Mouse (Mus musculus): ENCODE measurements around the gene Vti1a.

The Vti1a gene

DNA sequence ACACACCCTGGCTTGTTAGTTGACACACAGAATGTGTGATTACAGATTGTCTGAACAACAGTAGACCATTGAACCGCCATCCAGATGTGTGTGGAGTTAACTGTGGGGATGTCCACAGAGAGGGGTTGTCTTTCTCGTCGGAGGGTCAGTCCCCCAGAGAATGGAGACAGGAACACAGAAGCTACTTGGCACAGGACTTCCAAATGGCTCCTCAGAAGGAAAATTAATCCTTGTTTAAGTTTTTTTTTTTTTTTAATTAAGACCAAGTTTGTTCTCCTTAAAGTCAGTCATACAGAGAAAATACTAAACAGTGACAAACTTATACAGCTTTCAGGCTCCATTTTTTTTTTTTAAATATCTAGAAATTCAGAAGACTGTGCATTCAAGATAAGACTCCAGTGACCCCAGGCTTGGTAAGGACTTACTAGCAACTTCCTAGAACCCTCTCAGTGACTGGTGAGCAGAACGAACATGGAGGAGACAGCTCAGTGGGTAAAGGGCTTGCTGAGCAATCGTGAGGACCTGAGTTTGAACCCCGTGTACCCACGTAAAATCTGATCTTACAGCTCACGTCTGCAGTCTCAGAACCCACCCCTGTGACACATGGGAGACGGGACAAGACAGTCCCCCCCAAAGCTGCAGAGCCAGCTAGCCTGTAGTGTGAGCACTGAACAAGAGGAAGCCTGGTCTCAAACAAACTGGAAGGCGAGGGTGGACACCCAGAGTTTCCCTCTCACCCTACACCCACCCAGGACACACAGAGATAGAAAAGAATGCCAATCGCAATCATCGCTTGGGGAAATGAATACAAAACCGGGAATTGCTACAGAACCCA is 248.2 kb downstream of the Vti1a start:
- no peak for DNase-seq

- DNase-seq: no peak
These were observed 249.0 kb downstream of the Vti1a start for GRCm38 (mm10) chr19:55565111-55565510.

- no peak for DNase-seq
These were observed 249.7 kb downstream of the Vti1a start for GRCm38 (mm10) chr19:55565523-55566369.

DNA sequence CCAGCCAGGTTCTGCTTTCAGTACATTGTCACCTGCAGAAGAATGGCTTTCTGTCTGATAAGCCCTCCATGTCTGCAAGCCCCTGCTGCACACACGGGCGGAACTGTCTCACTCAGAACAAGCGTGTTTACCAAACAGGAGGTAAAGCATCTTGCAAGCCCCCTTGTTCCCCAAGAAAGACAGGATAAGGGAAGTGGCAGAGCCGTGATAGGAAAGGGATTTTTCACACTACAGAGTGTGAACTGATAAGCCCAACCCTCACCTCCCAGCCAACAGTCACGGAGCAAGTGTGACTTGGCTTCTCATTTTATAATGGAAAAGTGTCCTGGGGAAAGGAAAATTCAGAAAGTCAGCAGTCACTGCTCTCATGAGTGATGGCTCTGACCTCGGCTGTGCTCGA is 253.0 kb downstream of the Vti1a start:
- no peak for DNase-seq

DNA sequence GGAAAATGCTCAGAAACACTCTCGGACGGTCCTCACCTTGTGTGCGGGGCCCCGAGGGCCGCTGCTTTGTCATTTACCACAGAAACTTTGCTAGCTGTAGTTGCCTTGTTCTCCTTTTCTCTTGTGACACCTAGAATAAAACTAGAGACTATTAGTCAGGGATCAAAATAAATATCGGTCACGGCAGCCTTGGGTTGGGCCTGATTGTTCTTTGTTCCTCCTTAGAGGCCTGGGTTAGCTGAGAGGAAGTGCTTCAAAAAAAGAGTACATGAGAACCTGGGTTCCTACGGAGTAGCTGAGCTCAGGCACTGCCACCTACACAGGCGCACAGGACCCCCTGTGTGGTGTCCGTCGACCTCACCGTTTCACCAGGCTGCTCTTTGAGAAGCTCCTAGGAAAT is 253.8 kb downstream of the Vti1a start:
- DNase-seq: no peak

GRCm38 (mm10) chr19:55570520-55571296 is 254.6 kb downstream of the Vti1a start:
- DNase-seq: no peak

GRCm38 (mm10) chr19:55571486-55571885 is 255.4 kb downstream of the Vti1a start:
- no peak for DNase-seq

DNA sequence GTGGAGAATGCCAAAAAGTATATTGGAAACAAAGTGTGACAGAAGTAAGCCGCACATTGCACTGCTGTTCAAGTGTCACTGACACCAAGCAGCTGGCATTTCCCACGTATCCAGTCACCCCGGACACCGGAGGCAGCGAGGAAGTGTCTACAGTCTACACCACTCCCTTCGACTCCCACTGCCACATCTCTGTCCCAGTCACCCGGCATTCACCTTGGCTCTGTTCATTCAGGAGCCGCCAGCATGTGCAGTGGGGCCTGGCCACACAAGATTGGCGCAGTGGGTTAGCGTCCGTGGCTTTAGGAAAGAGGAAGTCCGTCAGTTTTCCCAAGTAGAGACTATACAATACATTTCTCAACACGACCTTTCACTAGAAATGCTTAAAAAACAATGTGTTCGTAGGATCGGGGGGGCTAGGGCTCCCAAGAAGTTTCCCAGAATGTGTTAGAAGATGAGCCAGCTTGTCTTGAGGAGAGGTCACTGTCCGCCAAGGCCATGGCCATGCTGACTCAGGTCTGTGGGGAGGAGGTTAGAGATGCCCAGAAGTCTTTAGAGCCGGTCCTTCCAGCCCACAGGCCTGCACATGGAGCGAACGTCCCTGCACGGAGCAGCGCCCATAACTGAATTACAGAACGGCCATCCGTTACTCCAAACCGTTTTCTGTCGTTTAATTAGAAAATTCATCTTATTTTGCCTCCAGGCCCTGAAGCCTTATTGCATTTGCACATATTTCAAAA is 261.4 kb downstream of the Vti1a start:
- no peak for DNase-seq

GRCm38 (mm10) chr19:55578094-55579085 is 262.3 kb downstream of the Vti1a start:
- peak; percentile 63 to 73 for DNase-seq

- no peak for DNase-seq
These were observed 263.2 kb downstream of the Vti1a start for GRCm38 (mm10) chr19:55579310-55579709.

DNA sequence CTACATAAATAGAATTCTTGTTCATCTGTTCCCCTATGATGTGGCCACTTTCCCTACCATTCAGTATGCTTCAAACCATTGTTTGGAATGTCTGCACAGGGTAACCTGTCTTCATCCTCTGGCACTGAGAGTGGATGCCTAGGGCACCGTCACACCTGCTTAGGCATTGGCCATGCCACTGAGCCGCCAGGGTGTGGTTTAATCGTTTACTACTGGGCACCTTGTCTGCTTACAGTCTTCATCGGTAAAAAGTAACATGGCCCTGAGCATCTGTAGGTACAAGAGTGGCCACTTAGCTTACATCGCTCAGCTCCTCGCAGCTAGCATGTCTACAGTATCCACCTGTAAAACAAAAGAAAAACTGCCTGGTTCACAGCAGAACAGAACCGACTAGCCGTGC is 264.1 kb downstream of the Vti1a start:
- DNase-seq: no peak

GRCm38 (mm10) chr19:55580667-55581066 is 264.6 kb downstream of the Vti1a start:
- DNase-seq: peak; percentile 57 to 60

- no peak for DNase-seq
These were observed 267.0 kb downstream of the Vti1a start for GRCm38 (mm10) chr19:55582896-55583653.

DNA sequence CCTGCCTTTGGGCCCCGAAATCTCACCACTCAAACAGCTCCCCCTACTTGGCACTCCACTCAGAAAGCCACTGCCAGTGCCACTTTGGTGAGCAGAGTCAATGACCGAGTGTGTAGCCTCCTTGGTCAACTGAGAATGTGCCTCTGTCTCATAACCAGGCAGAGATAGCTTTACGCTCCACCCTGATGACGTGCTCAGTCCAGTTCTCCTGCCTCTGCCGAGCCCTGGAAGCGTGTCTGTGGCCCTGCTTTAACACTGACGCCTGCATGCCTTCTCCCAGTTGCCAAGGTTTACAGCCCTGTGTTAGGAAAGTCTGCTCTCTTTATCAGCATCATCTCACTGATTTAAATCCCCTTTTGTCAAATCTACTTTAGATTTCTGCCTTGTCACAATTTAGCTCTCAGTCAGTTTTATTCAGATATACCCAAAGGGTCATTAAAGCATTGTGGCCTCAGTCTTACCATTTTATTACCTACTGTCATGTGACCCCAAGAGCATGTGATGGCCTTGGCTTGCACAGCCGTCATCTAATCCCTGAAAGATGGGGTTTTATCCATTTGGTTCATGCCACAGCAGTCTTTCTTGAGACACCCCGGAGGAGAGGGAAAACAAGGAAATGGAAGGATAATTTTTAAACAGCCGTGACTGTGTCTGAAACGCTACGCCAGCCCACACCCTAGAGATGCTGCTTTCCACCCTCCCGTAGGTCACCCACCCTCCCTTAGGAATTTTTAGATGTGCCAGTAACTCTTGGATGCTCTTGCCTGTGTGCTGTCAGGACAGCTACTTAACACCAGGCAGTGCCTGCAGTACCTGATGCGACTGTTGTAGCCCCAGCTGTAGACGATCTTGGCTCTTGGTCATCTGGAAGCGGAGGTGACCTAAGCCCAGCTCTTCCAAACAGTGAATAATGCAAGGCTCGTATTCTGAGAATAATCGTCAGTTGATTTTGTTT is 269.5 kb downstream of the Vti1a start:
- DNase-seq: no peak

DNA sequence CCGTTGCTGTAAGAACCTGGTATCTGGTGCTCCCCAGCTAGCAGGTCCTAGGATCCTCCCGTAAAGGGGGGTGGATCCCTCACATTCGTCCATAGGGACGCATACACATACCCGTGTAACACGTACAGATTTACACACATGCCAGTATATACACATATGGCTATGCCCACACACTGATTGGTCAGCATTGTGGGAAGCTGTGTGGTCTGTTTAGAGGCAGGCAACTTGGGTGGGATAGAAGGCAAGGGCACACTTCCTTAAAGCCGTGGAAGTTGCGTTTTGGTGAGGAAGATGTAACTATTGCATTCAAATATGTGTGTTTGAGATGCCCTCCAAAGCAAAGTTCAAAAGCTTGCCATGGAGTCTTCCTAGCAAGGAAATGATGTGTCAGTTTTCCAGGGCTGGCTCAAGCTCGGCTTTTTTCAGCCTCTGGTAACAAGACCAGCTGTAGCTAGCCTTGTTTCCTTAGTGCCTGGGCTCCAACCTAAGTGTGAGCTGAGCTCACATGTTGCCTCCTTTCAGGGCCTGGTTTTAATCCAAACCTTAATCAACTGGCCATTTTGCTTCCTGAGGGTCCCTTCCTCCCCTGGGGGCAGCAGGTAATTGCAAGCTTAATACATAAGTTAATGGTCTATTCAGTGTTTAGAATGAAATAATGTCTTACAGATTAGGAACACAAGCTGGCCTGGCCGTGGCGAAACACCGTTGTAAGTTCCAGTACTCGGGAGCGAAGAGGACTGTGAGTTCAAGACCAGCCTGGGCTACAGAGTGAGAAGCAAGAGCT is 271.7 kb downstream of the Vti1a start:
- DNase-seq: no peak

DNA sequence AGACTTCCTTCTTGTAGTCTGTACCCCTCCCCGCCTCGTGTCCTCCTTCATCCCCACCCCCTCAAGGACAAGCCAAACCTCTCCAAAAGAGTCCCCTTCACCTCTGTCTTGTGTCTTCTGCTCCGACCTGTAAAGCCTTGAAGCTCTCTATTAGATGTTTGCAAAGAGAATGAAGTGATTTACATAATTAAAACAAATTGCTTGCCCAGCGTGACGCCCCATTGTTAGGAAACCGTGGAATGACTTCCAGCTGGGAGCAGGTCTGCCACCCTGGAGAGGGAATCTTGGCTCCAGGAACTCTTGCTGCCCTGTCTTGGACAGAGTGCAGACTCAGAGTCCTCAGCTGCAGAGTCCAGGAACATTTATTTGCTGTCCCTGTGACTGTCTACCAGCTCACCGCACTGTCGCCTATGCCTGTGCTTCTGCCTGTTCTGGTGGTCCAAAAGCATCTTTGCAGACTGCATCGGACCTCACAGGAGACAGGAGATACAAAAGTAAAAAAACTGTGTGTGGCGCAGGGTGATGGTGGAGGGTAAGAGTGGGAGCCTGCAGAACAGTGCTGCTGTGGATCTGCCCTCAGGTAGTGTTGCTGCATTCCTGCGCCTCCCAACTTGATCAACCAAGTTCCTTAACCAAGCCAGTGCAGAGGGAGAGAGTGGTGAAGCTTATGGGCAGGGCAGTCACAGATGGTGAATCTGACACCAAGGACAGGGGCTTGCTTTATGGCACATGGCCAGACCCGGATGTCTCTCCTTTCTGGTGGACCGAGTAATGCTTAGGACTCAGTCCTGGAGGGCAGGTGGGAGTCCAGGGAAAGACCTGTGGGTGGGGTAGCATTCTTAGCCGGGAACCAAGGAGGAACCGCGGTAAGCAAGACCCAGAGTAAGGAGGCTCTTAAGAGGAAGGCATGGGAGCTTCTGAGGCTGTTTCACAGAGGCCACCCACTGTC is 273.1 kb downstream of the Vti1a start:
- DNase-seq: peak; percentile 25 to 35
